Mouse (Mus musculus): ENCODE measurements at regions not wholly inside any gene's neighbourhood (a gene's known extent, or its start where the extent isn't known, plus 50 kb on each side); places are given as distances from the start of the nearest gene placed in this dataset.

- intact Hi-C loops (cut with DNase I), result no loop called here
- DNase-seq, result no peak
Observed at GRCm38 (mm10) chr2:178594177-178594576, 163.8 kb downstream of the Cdh26 start.

DNA sequence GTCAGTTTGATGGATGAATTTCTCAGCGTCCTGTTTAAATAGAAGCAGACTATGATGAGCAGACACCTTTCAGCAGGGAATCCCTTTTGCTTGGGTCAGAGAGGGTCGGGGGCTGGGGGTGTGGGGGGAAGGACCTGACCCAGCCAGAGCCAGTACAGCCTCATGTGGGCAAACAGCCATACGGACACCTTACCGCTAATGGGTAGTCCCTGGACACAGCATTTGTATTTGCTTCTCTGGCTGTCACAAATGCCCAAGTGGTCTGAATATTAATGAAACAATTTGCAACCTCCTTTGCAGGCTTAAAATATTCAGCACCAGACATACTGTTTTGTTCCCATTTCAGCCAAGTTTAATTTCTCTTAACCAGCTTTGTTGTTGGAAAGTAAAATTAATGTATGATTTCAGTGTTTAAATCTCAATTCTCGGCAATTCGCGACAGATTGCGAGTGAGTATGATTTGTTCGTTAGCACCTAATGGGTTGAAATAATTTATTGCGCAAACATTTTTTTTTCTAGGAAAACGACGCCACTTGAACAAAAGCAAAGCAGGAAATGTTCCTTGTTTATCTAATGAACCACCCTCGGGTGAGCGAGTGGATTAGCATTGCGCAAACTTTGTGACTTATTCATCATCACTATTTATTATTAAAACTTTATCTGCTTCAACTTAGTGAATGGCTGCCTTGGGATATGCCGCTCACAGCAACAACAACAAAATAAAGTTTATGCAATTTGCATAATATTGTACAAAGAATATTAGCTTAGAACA, 166.2 kb downstream of the Cdh26 start:
- intact Hi-C loops (cut with DNase I), result no loop called here
- DNase-seq, result no peak

DNA sequence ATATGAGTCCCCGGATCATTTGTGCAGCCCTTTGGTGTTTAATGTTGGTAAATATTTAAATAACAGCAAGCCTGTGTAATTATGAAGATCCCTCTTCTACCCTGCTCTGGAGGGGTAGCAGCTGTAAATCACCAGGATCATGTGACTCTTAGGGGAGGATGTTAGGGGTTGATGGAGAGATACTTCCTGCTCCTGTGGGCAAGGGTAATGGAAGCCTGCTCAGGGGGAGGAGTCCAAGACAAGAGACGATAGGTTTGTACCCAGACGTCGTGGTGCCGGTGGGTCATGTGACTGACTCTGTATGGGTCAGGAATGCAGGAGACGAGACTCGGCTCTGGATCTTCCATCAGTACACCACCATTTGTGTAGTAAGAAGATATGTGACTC, 166.7 kb downstream of the Cdh26 start:
- no peak for DNase-seq
- intact Hi-C loops (cut with DNase I), result no loop called here

DNA sequence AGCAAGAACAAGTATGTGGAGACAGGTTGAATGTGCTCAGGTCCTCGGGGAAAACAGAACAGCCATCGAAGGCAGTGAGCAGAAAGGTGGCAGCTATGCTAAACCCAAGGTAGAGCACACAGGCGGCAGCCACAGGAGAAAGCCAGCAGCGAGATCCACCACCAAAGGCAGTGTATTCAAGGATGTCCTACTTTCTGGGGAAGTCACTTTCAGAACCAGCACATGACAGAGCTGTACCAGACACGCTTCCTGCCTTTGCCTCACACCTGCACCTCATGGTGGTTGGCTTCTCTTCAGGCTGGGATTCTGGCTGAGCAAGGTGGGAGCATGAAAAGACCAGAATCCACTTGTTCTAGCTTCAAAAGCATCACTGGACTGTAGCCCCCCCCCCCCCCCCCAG, 168.0 kb downstream of the Cdh26 start:
- DNase-seq, result no peak
- intact Hi-C loops (cut with DNase I), result no loop called here

- no peak for DNase-seq
- intact Hi-C loops (cut with DNase I), result no loop called here
Observed at GRCm38 (mm10) chr2:178598836-178599235, 168.5 kb downstream of the Cdh26 start.

GRCm38 (mm10) chr2:178603443-178603842, 173.1 kb downstream of the Cdh26 start:
- intact Hi-C loops (cut with DNase I), result no loop called here
- DNase-seq, result no peak

- DNase-seq, result peak; percentile 59 to 63
- intact Hi-C loops (cut with DNase I), result no loop called here
Observed at GRCm38 (mm10) chr2:178606733-178607132, 176.4 kb downstream of the Cdh26 start.

DNA sequence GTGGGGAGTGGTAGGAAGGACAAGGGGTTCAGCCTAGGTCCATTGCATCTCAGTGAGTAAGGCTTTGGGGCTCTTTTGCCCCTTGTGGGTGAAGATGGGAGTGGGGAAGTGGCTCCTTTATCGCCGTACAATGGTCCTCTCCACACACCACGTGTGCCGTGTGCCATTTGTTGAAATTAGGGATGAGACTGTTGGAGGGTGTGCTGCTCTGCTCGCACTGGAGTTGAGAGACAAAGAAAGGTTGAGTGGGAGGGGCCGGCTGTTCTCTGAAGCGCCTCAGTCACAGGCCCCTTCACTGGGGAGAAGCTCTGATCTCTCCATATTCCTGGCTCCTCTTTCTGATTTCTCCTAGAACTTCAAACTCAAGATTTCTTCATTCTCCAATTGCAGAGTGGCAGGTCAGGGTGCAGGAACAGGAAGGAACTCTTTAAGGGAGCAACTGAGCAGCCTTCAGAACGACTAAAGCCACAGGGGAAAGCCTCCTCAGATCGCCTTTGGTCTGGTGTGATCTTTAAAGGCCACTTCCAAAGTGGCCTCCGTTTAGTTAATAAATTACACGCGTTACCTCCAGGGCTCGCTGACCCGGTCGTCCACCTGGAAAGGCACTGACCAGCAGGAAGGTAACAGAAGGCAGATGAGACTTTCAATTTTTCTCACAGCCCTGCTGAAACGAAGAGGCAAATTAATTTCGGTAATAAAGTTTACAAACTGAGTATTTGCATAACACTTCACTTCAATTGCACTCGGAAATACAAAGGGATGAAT, 180.1 kb downstream of the Cdh26 start:
- intact Hi-C loops (cut with DNase I), result no loop called here
- DNase-seq, result no peak

DNA sequence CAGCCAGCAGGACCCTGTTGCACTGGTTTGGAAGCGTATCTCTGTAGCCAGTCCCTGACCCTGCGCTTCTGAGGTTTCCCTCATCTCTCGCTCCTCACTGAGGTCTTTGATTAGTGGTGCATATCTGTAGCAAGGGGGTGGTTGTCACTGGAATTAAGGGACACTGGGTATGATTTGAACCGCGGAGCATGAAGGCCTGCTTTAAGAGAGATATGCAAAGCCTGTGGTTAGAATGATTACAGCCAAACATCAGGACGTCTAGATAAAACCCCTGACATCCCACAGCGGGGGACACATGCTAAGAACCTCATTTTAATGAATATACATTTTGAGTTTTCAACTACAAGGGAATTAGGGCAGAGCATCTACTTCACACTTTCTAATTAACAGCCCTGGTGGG, 184.4 kb downstream of the Cdh26 start:
- intact Hi-C loops (cut with DNase I), result no loop called here
- no peak for DNase-seq

- DNase-seq, result no peak
Observed at GRCm38 (mm10) chr2:178622801-178623200, 192.5 kb downstream of the Cdh26 start.

GRCm38 (mm10) chr2:178624475-178624874, 194.1 kb downstream of the Cdh26 start:
- DNase-seq, result no peak
- intact Hi-C loops (cut with DNase I), result no loop called here

More at GRCm38 (mm10) chr2:178622801-178623200, 192.5 kb downstream of the Cdh26 start:
- intact Hi-C loops (cut with DNase I), result no loop called here

GRCm38 (mm10) chr2:178624907-178625306, 194.6 kb downstream of the Cdh26 start:
- intact Hi-C loops (cut with DNase I), result loop anchor here (5.0 kb wide), 2 partner anchors 53 to 567 kb away; no protein-coding TSS in a partner anchor
- DNase-seq, result no peak

- intact Hi-C loops (cut with DNase I), result loop anchor here (5.0 to 10.0 kb wide), 3 partner anchors 57 to 563 kb away; no protein-coding TSS in a partner anchor
- DNase-seq, result peak; percentile 43 to 68
Observed at GRCm38 (mm10) chr2:178629756-178630155, 199.4 kb downstream of the Cdh26 start.

DNA sequence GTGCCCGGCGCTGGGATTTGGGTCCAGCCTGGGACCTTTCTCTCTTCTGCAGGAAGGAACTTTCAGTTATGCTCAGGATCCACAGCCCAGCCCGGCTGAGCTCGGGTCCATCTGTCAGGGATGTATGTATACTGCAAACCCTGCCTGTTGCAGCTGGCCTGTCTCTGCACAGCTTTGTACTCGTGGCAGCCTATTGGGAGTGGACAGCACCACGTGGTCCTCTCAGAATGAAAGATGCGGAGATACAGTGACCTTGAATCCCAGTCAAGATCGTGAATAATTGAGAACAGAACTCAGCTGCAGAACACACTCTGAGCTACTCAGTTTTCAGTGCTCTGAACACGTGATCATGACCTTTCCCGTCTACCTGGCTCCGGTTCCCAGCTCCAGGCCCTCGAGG, 200.2 kb downstream of the Cdh26 start:
- intact Hi-C loops (cut with DNase I), result loop anchor here (10.0 kb wide), 1 partner anchor 254 kb away; no protein-coding TSS in a partner anchor
- no peak for DNase-seq

DNA sequence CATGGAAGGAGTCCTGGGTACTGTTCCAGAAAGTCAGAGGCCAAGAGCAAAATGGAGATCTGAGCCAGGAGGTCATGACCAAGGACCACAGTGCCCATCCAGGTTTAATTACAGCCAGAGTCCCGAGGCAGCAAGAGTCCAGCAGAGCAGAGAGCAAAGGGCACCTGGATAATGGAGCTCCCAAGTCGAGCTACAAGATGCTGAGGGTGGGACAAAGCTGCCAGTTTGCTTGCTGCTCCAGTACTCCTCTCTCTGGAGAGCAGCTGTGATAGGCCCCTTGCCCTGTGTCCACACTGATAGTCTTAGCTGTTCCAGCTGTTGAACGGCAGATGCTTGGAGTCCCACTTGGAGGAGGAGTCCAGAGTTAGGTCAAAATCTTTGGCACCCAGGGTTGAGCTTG, 201.0 kb downstream of the Cdh26 start:
- intact Hi-C loops (cut with DNase I), result loop anchor here (10.0 kb wide), 1 partner anchor 253 kb away; no protein-coding TSS in a partner anchor
- peak in 1 of 2 experiments; percentile 33 for DNase-seq

GRCm38 (mm10) chr2:178631966-178632365, 201.6 kb downstream of the Cdh26 start:
- intact Hi-C loops (cut with DNase I), result loop anchor here (10.0 kb wide), 1 partner anchor 253 kb away; no protein-coding TSS in a partner anchor

DNA sequence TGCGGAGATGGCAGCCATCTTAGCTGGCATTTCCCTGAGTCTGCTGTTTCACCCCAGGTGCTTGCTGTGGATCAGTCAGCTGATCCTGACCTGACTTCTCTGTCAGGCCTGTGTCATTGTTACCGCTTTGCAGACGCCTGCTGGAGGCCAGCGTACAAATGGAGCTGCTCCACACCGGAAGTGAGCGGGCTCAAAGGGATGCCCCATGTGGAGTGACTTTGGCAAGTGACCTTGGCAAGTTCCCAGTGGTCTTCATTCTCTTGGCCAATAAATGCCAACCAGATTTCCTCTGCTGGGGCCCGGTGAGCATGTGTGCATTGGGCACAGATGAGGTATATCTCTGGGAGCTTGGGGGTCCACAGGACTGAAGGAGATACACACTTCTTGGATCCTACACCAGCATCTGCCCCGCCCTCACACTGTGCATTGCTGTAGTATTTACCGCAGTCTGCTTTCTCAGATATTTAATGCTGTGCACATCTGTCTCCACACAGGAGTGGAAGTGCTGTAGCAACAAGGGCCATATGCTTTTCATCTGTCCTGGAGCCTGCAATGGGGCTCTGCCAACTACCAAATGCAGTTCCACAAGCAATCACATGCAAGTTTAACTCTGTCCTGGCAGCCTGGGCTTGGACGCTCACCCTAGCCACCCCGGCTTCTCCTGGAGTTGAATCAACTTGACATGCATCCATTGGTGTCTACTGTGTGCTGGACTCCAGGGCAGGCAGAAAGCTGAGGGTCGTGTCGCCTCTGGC, 202.7 kb downstream of the Cdh26 start:
- intact Hi-C loops (cut with DNase I), result loop anchor here (10.0 kb wide), 1 partner anchor 252 kb away; no protein-coding TSS in a partner anchor
- DNase-seq, result no peak

More at GRCm38 (mm10) chr2:178631966-178632365, 201.6 kb downstream of the Cdh26 start:
- peak in 1 of 2 experiments; percentile 29 for DNase-seq

DNA sequence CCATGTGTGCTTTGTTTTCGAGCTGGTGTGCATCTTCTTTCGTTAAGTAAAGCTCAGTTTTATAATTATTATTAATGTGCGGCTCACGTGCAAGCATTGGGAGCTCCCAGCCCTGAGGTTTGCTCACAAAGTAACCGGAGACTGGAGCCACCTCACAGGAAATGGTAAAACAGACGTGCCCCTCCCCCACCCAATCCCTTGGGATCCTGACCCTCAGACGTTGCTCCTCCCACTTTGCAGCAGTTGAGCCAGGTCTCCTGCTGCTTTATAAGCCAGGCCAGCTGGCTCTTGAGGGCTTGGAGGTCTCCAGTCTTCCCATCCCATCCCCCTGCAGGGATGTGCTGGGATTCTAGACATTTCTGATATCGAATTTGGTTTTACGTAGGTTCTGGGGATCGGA, 203.8 kb downstream of the Cdh26 start:
- intact Hi-C loops (cut with DNase I), result loop anchor here (10.0 kb wide), 1 partner anchor 251 kb away; no protein-coding TSS in a partner anchor
- DNase-seq, result peak in 1 of 2 experiments; percentile 18

DNA sequence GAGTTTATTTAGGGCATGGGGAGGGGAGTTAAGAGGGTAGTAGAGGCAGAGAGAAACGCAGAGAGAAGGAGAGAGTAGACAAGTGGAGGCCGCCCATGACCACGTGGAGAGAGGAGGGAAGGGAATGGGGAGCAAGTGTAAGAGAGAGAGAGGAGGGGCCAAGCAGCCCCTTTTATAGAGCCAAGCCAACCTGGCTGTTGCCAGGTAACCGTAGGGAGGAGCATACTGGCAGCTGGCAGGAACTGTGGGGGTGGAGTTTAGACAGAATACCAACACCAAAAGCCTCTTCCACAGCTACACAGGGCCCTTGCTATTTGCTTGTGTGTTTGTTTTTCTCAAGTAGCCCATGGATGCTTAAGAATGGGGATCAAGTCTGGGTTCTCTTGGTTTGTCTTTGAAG, 205.4 kb downstream of the Cdh26 start:
- no peak for DNase-seq
- intact Hi-C loops (cut with DNase I), result loop anchor here (10.0 kb wide), 1 partner anchor 249 kb away; no protein-coding TSS in a partner anchor

GRCm38 (mm10) chr2:178636901-178637300, 206.6 kb downstream of the Cdh26 start:
- intact Hi-C loops (cut with DNase I), result loop anchor here (10.0 kb wide), 1 partner anchor 248 kb away; no protein-coding TSS in a partner anchor
- DNase-seq, result no peak
